Mouse (Mus musculus): ENCODE data around the gene Utp20. TPM values are rescaled to one million over a fixed set of nuclear protein-coding genes. Genes with fewer than 3 reads are reported as not detected.

The Utp20 gene
- 11.5 and 12.9 TPM in 2 replicates for polyA plus RNA-seq (2015; fragmentation: Nextera tagmentation; extraction: Ambion mirVana)

- H3K27me3 ChIP-seq: no peaks in the 10 kb centered on the region
- H3K9me3 ChIP-seq: no peaks in the 10 kb centered on the region
- H3K9ac ChIP-seq (replicated peaks): peak within 1 kb of the TSS; percentile 58
- H3K4me1 ChIP-seq: peaks cover 6% of the 10 kb centered on the region
- 0 out of 2 replicates have a peak, but pooled peaks cover 12% of the 10 kb centered on the region for H3K36me3 ChIP-seq
- peak; percentile 100 for ATAC-seq (replicated peaks)
- WGBS: under 1% methylated on average over 44 of the region's 44 CpGs
- peak within 1 kb of the TSS; percentile 84 for H3K4me3 ChIP-seq
- H3K27ac ChIP-seq (replicated peaks): no peak within 1 kb of the TSS
- H3K4me2 ChIP-seq (replicated peaks): peak within 1 kb of the TSS; percentile 50
Measured at GRCm38 (mm10) chr10:88826188-88826946, at the start of gene Utp20. Utp20 (minus strand) TSS chr10:88826804.

- ATAC-seq (replicated peaks): no peak
- WGBS: 75% methylated on average over 5 of the region's 5 CpGs
- H3K27ac ChIP-seq (replicated peaks): no peak overlapping the region
Measured at GRCm38 (mm10) chr10:88874870-88875269, 48.3 kb upstream of the Utp20 start.

GRCm38 (mm10) chr10:88866017-88866416 lies 39.4 kb upstream of the Utp20 start:
- Histone ChIP-seq H3K9me3 (no peaks in the 10 kb centered on the region), H3K9ac (replicated peaks) (no peak overlapping the region), H3K4me1 (no peaks in the 10 kb centered on the region), H3K4me2 (replicated peaks) (no peak overlapping the region), H3K27me3 (no peaks in the 10 kb centered on the region), H3K4me3 (no peak overlapping the region), H3K36me3 (no peaks in the 10 kb centered on the region), H3K27ac (replicated peaks) (no peak overlapping the region)
- no peak for ATAC-seq (replicated peaks)
- 76% methylated on average over 2 of the region's 2 CpGs for WGBS

More at GRCm38 (mm10) chr10:88874870-88875269, 48.3 kb upstream of the Utp20 start:
- Histone ChIP-seq H3K27me3 (no peaks in the 10 kb centered on the region), H3K9me3 (no peaks in the 10 kb centered on the region), H3K4me2 (replicated peaks) (no peak overlapping the region), H3K4me3 (no peak overlapping the region), H3K9ac (replicated peaks) (no peak overlapping the region), H3K4me1 (no peaks in the 10 kb centered on the region), H3K36me3 (no peaks in the 10 kb centered on the region)

DNA sequence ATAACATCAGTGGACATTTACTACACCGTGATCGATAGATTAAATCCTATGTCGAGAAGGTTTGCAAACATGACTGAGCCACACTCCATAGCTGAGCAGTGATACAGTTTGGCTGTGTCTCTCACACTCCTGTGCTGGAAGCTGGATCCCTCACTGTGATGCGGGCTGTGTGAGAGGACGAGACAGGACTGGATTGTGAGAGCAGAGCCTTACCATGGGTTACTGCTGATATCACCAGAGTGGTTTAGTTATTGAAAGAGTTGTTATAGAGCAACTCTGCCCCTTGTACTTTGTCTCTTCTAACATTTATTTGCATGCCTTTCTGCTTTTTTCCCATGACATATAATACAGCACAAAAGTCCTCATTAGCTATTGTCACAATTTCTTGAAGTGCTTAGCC lies 35.7 kb upstream of the Utp20 start:
- no peak overlapping the region for H3K9ac ChIP-seq (replicated peaks)
- no peak overlapping the region for H3K4me3 ChIP-seq
- ATAC-seq (replicated peaks): no peak
- H3K27ac ChIP-seq (replicated peaks): no peak overlapping the region
- H3K27me3 ChIP-seq: no peaks in the 10 kb centered on the region
- WGBS: 93% methylated on average over 5 of the region's 5 CpGs
- no peak overlapping the region for H3K4me2 ChIP-seq (replicated peaks)
- no peaks in the 10 kb centered on the region for H3K36me3 ChIP-seq
- H3K9me3 ChIP-seq: no peaks in the 10 kb centered on the region
- no peaks in the 10 kb centered on the region for H3K4me1 ChIP-seq

DNA sequence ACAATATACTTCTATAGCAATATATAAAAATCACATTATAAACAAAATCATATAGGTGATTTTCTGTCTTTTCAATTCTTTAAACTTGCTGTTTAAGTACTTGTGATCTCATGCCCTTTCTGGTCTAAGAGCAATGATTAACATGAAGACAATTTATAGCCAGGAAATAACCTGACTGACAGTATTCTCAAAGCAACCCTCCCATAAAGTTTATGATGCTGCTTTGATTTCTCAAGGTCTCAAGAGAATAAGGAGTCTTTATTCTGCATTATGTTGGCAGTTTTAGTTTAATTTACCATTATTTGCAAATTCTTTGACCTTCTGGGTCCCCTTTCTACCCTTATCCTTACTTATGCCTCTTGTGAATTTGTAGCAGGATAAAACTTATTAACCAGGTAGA lies 34.8 kb upstream of the Utp20 start:
- no peak overlapping the region for H3K4me2 ChIP-seq (replicated peaks)
- H3K9ac ChIP-seq (replicated peaks): no peak overlapping the region
- no peaks in the 10 kb centered on the region for H3K36me3 ChIP-seq
- no peaks in the 10 kb centered on the region for H3K27me3 ChIP-seq
- ATAC-seq (replicated peaks): no peak
- no peaks in the 10 kb centered on the region for H3K9me3 ChIP-seq
- no peak overlapping the region for H3K4me3 ChIP-seq
- H3K27ac ChIP-seq (replicated peaks): no peak overlapping the region
- no peaks in the 10 kb centered on the region for H3K4me1 ChIP-seq

- 83% methylated on average over 3 of the region's 3 CpGs for WGBS
Measured at GRCm38 (mm10) chr10:88860911-88861310, 34.3 kb upstream of the Utp20 start.

DNA sequence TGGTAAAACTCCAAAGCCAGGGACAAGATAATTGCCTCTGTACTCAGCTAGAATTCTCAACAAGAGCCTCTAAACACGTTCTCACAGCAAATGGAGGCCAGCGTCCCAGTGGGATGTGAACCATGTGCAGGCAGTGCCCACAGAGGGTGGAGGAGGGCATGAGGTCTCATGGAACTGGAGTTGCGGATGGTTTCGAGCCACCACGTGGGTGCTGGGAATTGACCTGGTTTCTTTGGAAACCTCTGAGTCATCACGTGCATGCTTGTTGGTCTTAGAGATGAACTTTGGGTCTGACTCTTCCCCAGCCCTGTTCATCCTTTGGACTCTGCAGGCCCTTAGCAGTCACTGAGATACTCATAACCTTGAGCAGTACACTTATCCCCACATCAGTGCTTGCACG lies 26.7 kb upstream of the Utp20 start:
- WGBS: 87% methylated on average over 7 of the region's 7 CpGs
- no peaks in the 10 kb centered on the region for H3K36me3 ChIP-seq
- no peak for ATAC-seq (replicated peaks)
- no peak overlapping the region for H3K4me3 ChIP-seq
- H3K27ac ChIP-seq (replicated peaks): no peak overlapping the region
- no peaks in the 10 kb centered on the region for H3K27me3 ChIP-seq
- H3K9me3 ChIP-seq: no peaks in the 10 kb centered on the region
- no peak overlapping the region for H3K4me2 ChIP-seq (replicated peaks)
- no peak overlapping the region for H3K9ac ChIP-seq (replicated peaks)
- H3K4me1 ChIP-seq: no peaks in the 10 kb centered on the region

More at GRCm38 (mm10) chr10:88860911-88861310, 34.3 kb upstream of the Utp20 start:
- no peak for ATAC-seq (replicated peaks)
- H3K27me3 ChIP-seq: no peaks in the 10 kb centered on the region
- no peaks in the 10 kb centered on the region for H3K9me3 ChIP-seq
- H3K36me3 ChIP-seq: no peaks in the 10 kb centered on the region
- no peak overlapping the region for H3K9ac ChIP-seq (replicated peaks)
- H3K4me3 ChIP-seq: no peak overlapping the region
- H3K4me1 ChIP-seq: no peaks in the 10 kb centered on the region
- no peak overlapping the region for H3K27ac ChIP-seq (replicated peaks)
- no peak overlapping the region for H3K4me2 ChIP-seq (replicated peaks)

GRCm38 (mm10) chr10:88849976-88850375 lies 23.4 kb upstream of the Utp20 start:
- no peak overlapping the region for H3K4me2 ChIP-seq (replicated peaks)
- 88% methylated on average over 4 of the region's 4 CpGs for WGBS

GRCm38 (mm10) chr10:88848876-88849476 lies 22.4 kb upstream of the Utp20 start:
- H3K4me1 ChIP-seq: no peaks in the 10 kb centered on the region
- H3K36me3 ChIP-seq: no peaks in the 10 kb centered on the region
- no peaks in the 10 kb centered on the region for H3K9me3 ChIP-seq
- no peak for ATAC-seq (replicated peaks)
- 84% methylated on average over 7 of the region's 7 CpGs for WGBS
- no peak overlapping the region for H3K4me3 ChIP-seq
- H3K4me2 ChIP-seq (replicated peaks): no peak overlapping the region
- H3K9ac ChIP-seq (replicated peaks): no peak overlapping the region
- H3K27ac ChIP-seq (replicated peaks): no peak overlapping the region
- H3K27me3 ChIP-seq: no peaks in the 10 kb centered on the region

More at GRCm38 (mm10) chr10:88849976-88850375, 23.4 kb upstream of the Utp20 start:
- no peak for ATAC-seq (replicated peaks)
- Histone ChIP-seq H3K27ac (replicated peaks) (no peak overlapping the region), H3K9ac (replicated peaks) (no peak overlapping the region), H3K4me3 (no peak overlapping the region), H3K4me1 (no peaks in the 10 kb centered on the region), H3K9me3 (no peaks in the 10 kb centered on the region), H3K36me3 (no peaks in the 10 kb centered on the region), H3K27me3 (no peaks in the 10 kb centered on the region)

- no peak for ATAC-seq (replicated peaks)
- Histone ChIP-seq H3K9ac (replicated peaks) (no peak overlapping the region), H3K4me1 (no peaks in the 10 kb centered on the region), H3K9me3 (no peaks in the 10 kb centered on the region), H3K4me3 (no peak overlapping the region), H3K27ac (replicated peaks) (no peak overlapping the region), H3K4me2 (replicated peaks) (no peak overlapping the region), H3K27me3 (no peaks in the 10 kb centered on the region), H3K36me3 (no peaks in the 10 kb centered on the region)
- WGBS: 79% methylated on average over 2 of the region's 2 CpGs
Measured at GRCm38 (mm10) chr10:88834227-88834626, 7.6 kb upstream of the Utp20 start.

GRCm38 (mm10) chr10:88828361-88828760 lies 1.8 kb upstream of the Utp20 start:
- peaks cover 6% of the 10 kb centered on the region for H3K4me1 ChIP-seq
- no peak overlapping the region for H3K4me3 ChIP-seq
- 0 out of 2 replicates have a peak, but pooled peaks cover 7% of the 10 kb centered on the region for H3K36me3 ChIP-seq
- H3K27ac ChIP-seq (replicated peaks): no peak overlapping the region
- H3K9me3 ChIP-seq: no peaks in the 10 kb centered on the region
- H3K27me3 ChIP-seq: no peaks in the 10 kb centered on the region
- ATAC-seq (replicated peaks): no peak
- H3K4me2 ChIP-seq (replicated peaks): no peak overlapping the region
- no peak overlapping the region for H3K9ac ChIP-seq (replicated peaks)

DNA sequence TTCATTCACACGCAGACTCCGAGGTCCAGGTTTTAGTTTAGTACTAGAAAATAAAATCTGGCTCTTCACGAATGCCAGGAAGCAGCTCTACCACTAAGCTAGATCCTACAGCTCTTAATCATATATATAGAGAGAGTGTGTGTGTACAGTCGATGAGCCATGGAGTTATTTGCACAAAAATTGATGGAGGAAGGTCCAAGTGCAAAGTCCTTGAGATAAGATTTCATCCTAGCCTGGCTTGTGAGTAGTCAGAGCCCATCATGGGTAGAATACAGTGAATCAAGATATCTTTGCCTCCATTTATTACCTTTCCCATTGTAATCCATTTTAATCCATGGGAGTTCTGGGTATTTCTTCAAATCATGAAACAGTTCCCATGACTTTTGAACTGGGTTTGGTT lies 992 bp upstream of the Utp20 start:
- Histone ChIP-seq H3K4me1 (peaks cover 6% of the 10 kb centered on the region), H3K36me3 (0 out of 2 replicates have a peak, but pooled peaks cover 10% of the 10 kb centered on the region), H3K4me2 (replicated peaks) (peak overlapping the region; percentile 50), H3K4me3 (peak overlapping the region; percentile 84; the same call in 1 of the 2 replicates), H3K27ac (replicated peaks) (no peak overlapping the region), H3K9ac (replicated peaks) (no peak overlapping the region), H3K9me3 (no peaks in the 10 kb centered on the region), H3K27me3 (no peaks in the 10 kb centered on the region)
- ATAC-seq (replicated peaks): no peak
- 87% methylated on average over 4 of the region's 4 CpGs for WGBS
